Mouse (Mus musculus): ENCODE results near the gene Sbno2.
"Not testable (repeated sequence)": the region's sequence is repeated elsewhere in the genome, so short reads cannot be mapped to it uniquely, and the experiment has no call there.

The Sbno2 gene

GRCm38 (mm10) chr10:80063877-80064650 lies 41.3 kb downstream of the Sbno2 start:
- no peak for DNase-seq (ENCODE audit: inconsistent age in 2 of 2, low spot score in 1 of 2)

GRCm38 (mm10) chr10:80063104-80063503 lies 42.3 kb downstream of the Sbno2 start:
- DNase-seq (ENCODE audit: inconsistent age in 2 of 2, low spot score in 1 of 2): peak in 1 of 2 experiments; percentile 69

DNA sequence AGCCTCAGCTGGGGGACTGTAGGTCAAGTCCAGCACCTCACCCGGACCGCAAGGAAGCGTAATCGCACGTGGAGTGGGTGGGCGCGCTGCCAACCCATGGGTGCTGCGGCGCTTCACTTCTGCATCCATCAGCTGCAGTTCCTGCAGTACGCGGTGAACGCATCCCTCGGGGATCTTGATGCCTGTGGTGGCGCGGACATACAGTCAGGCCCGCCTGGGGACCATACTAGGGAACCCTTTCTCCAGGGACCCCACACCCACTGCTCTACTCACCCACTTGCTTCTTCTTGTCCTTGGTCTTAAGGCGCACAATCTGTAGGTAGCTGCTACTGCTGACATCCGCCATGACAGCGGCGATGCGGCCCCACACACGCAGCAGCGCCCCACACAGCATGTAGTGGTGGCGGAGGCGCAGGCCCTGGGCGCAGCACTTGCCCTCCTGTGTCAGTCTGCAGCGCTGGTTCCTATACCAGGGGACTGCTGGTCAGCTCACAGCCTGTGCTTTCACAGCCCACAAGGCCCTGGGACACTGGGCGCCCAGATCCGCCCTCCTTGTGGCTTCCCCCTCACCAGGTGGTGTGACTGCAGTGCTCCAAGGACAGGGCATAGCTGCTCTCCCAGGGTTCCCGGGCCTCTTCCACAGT lies 47.6 kb downstream of the Sbno2 start:
- peak; percentile 37 to 66 for DNase-seq (ENCODE audit: inconsistent age in 2 of 2, low spot score in 1 of 2)

- DNase-seq (ENCODE audit: inconsistent age in 2 of 2, low spot score in 1 of 2): peak in 1 of 2 experiments; percentile 51
These were observed 48.2 kb downstream of the Sbno2 start for GRCm38 (mm10) chr10:80056976-80057682.

GRCm38 (mm10) chr10:80056506-80056905 lies 48.9 kb downstream of the Sbno2 start:
- no peak for DNase-seq (ENCODE audit: inconsistent age in 2 of 2, low spot score in 1 of 2)

DNA sequence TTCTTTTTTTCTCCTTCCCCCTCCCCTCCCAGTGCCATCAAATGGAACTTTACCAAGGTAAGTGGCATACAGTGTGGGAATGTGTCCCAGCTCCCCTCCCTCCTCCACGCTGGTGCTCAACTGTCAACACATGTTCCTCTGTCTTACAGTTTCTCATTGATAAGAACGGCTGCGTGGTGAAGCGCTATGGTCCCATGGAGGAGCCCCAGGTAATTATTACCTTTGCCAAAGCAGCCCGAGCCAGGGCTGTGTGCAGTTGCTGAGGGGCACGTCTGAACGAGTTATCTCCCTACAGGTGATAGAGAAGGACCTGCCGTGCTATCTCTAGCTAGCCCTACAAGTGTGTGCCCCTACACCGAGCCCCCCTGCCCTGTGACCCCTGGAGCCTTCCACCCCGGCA lies 49.5 kb downstream of the Sbno2 start:
- DNase-seq (ENCODE audit: inconsistent age in 2 of 2, low spot score in 1 of 2): no peak

DNA sequence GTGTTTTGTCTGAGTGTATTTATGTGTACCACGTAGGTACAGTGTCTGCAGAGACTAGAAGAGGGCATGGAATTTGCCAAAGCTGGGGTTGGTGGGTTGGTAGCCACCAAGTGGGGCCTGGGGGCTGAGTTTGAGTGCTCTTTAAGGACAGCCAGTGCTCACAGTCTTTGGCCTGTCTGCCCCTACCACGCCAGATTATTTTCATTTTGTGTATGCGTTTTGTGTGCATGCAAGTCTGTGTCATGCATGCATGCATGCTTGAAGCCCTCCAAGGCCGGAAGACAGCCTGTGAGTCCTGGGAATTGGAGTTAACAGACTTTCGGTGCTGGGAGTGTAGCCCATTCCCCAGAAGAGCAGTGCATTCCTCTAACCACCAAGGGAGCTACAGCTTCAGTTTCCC lies 50.0 kb downstream of the Sbno2 start:
- no peak for DNase-seq (ENCODE audit: inconsistent age in 2 of 2, low spot score in 1 of 2)

- not testable (repeated sequence) for DNase-seq (ENCODE audit: inconsistent age in 2 of 2, low spot score in 1 of 2)
These were observed 50.5 kb downstream of the Sbno2 start for GRCm38 (mm10) chr10:80054911-80055310.

GRCm38 (mm10) chr10:80053831-80054815 lies 51.2 kb downstream of the Sbno2 start:
- DNase-seq (ENCODE audit: inconsistent age in 2 of 2, low spot score in 1 of 2): peak; percentile 83 to 95

GRCm38 (mm10) chr10:80053259-80053780 lies 52.1 kb downstream of the Sbno2 start:
- DNase-seq (ENCODE audit: inconsistent age in 2 of 2, low spot score in 1 of 2): peak; percentile 100

- no peak for DNase-seq (ENCODE audit: inconsistent age in 2 of 2, low spot score in 1 of 2)
These were observed 53.0 kb downstream of the Sbno2 start for GRCm38 (mm10) chr10:80052374-80052764.

DNA sequence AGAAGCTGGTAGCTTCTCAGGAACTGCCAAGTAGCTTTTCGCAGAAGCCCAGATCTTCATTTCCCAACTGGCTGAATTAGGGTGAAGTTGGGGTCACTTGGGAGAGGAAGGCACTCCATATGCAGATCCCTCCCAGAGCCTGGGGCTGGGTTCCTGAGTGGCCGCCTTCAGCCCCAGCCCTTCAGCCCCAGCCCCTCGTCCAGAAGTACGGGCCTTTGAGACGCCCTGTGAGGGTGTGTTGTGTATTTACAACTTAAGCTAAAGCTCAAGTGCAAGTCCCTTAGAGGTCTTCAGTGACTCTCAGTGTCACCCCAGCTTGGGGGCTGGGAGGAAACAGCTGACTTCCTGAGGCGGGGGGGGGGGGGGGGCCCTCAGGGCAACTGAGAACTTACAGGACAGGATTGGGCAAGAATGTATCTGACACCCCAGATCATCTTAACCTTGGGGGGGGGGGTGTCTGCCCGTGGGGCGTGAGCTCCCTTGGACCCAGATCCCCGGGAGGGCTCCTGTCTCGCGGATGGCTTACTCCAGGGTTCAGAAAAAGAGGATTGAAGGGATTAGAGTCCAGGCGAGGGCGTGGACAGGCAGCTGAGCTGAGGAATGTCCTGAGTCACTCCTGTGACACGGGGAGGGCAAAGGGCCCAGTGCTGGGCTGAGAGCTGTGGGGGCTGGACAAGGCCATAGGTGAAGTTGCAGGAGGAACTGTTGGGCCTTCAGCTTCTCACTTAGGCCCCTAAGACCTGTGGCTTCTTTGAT lies 53.6 kb downstream of the Sbno2 start:
- peak; percentile 82 to 90 for DNase-seq (ENCODE audit: inconsistent age in 2 of 2, low spot score in 1 of 2)

DNA sequence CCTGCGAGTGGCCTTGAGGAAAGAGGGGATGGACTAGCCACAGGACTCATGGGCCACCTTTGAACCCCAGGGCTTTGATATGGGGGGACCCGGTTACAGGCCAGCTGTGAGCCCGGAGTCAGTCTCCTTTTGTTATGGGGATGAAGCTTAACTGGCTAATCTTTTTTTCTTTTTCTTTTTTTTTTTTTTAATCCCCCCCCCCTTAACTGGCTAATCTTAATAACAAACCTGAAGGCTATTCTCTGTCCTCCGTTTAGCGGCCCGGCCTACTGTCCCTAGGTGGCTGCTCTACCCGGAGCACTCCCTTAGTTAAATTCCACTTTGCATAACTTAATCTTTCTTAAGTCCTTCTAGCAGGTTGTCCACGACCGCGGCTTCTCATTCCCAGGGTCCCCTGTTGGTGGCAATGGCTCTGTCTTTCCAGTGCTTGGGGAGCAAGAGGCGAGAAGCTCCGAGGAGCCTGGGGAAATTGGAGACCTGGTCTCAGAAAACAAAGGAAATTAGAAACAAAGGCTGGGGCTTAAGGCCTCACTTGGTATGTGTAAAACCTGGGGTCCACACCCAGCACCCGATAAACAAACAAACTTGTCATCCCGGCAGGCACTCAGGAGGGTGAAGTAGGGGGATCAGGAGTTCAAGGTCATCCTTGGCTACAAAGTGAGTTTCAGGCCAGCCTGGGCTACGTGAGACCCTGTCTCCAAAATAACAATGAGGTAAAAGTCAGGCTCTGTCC lies 54.3 kb downstream of the Sbno2 start:
- peak in 1 of 2 experiments; percentile 61 for DNase-seq (ENCODE audit: inconsistent age in 2 of 2, low spot score in 1 of 2)

- DNase-seq (ENCODE audit: inconsistent age in 2 of 2, low spot score in 1 of 2): no peak
These were observed 55.1 kb downstream of the Sbno2 start for GRCm38 (mm10) chr10:80050244-80050643.

- DNase-seq (ENCODE audit: inconsistent age in 2 of 2, low spot score in 1 of 2): no peak
These were observed 56.5 kb downstream of the Sbno2 start for GRCm38 (mm10) chr10:80048834-80049233.

DNA sequence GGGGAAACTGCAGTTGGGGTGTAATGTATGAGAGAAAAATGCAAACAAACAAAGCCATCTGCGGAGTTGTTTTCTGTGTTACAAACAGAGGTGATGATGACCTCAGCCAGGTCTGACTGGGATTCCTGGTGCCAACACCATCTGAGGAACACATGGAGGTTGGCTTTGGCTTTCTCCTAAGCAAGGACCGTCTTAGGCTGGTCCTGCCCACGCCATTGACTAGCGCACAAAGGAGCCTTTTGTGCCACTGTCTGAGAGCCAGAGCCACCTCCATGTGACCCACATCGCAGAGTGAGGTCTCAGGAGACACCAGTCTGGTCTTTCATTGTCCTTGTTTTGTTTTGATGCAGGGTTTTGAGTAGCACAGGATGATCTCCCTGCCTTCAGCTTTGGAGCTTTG lies 57.0 kb downstream of the Sbno2 start:
- DNase-seq (ENCODE audit: inconsistent age in 2 of 2, low spot score in 1 of 2): no peak

- DNase-seq (ENCODE audit: inconsistent age in 2 of 2, low spot score in 1 of 2): no peak
These were observed 58.3 kb downstream of the Sbno2 start, which contains the start of gene Gpx4 for GRCm38 (mm10) chr10:80047041-80047565. TSS of gene Gpx4 (plus strand) at chr10:80047166.

DNA sequence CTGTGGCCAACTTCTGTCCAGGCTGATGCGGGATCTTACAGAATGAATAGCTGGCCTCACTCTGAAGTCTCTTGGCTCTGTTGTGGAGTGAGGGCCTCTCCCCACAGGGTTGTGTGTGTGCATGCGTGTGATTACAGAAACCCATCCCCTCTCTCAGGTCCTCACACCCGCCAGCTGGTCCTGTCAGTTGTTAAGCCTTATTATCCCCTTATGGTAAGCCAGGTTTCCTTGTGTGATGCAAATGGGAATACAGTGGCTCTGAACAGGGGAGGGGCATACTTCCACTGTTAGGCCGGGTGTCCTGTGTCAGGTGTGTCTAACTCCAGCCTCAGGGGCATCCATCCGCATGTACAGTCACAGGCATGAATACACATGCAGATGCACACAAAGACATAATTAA lies 59.6 kb downstream of the Sbno2 start:
- DNase-seq (ENCODE audit: inconsistent age in 2 of 2, low spot score in 1 of 2): no peak

DNA sequence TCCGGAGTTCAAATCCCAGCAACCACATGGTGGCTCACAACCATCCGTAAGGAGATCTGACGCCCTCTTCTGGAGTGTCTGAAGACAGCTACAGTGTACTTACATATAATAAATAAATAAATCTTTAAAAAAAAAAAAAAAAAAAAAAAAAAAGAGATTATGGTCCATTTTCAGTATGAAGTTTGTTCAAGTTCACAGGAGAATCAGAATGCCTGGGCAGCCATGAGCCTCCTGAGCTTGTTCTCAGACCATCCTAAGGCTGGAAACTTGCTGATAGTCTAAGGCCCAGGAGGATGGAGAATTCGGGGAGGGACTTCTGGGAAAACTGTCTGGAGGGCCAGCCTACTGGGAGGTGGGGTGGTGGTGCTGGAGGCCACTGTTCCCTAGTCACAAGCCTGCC lies 60.0 kb downstream of the Sbno2 start:
- DNase-seq (ENCODE audit: inconsistent age in 2 of 2, low spot score in 1 of 2): not testable (repeated sequence)
